Mouse (Mus musculus) bone marrow, adult 2 months (tissue): ENCODE results near the gene Zswim4. TPM values are rescaled to one million over a fixed set of nuclear protein-coding genes. Genes with fewer than 3 reads are reported as not detected.
A peak's percentile ranks its signal among the peaks of the same experiment; 100 is the strongest.

Experiments used
- H3K27ac ChIP-seq: fragments of 200-500 bp; 2 replicates; pipeline ENCODE4 v1.5.1; 2012; ENCODE audit warnings: low read depth, mild to moderate bottlenecking, control low read depth, inconsistent platforms, low read length; ENCODE audit not compliant: control insufficient read depth, poor library complexity, insufficient read depth
- H3K4me1 ChIP-seq: fragments of 200-500 bp; 2 replicates; pipeline ENCODE4 v1.6.1; 2011; ENCODE audit warnings: low read length; ENCODE audit not compliant: control insufficient read depth, insufficient read depth
- H3K4me3 ChIP-seq: fragments of 200-500 bp; replicated peaks from 2 replicates; pipeline ENCODE3; 2011; ENCODE audit warnings: mild to moderate bottlenecking, low read depth, low read length, control low read depth; ENCODE audit not compliant: control insufficient read depth
- CTCF ChIP-seq: fragments of 200-500 bp; IDR thresholded peaks from 2 replicates; pipeline ENCODE4 v1.5.1; 2011; ENCODE audit warnings: low read length, control low read depth; ENCODE audit not compliant: control insufficient read depth, insufficient read depth
- POLR2A ChIP-seq: fragments of 200-500 bp; IDR thresholded peaks from 2 replicates; pipeline ENCODE4 v1.6.1; 2011; ENCODE audit warnings: low read depth, mild to moderate bottlenecking, control low read depth, low read length, borderline replicate concordance; ENCODE audit not compliant: control insufficient read depth
- WGBS: fragments of 180-500 bp; shearing (Covaris S2); methylation state at CpG from one replicate; pipeline ENCODE4 v1.1.7; 2018; 5-methylcytosine and 5-hydroxymethylcytosine counted together
- polyA plus RNA-seq: library from polyadenylated mRNA; stranded (reverse); fragments of >200 nt; gene quantifications from 2 replicates; pipeline ENCODE4 v1.2.4, GENCODE M21; 2011; ENCODE audit warnings: low replicate concordance; ENCODE audit not compliant: missing spikeins, insufficient read depth, insufficient read length

Gene Zswim4
- polyA plus RNA-seq, 1 experiment, result 4.0 TPM

- Histone ChIP-seq H3K4me3 (no peak overlapping the region), H3K4me1 (peaks cover 11% of the 10 kb centered on the region), H3K27ac (no peak overlapping the region; the same call in 1 of the 2 replicates)
- WGBS, result 23% methylated on average over 8 of the region's 8 CpGs
- TF ChIP-seq POLR2A, result no peak
These were observed 36.7 kb downstream of the Zswim4 start for GRCm38 (mm10) chr8:84200126-84200555.

GRCm38 (mm10) chr8:84199348-84200125 lies 37.3 kb downstream of the Zswim4 start:
- H3K4me1 ChIP-seq, result peaks cover 11% of the 10 kb centered on the region
- TF ChIP-seq POLR2A (no peak), CTCF (no peak)

GRCm38 (mm10) chr8:84198871-84199270 lies 38.0 kb downstream of the Zswim4 start:
- TF ChIP-seq CTCF (no peak), POLR2A (no peak)
- WGBS, result 39% methylated on average over 4 of the region's 4 CpGs
- peaks cover 11% of the 10 kb centered on the region for H3K4me1 ChIP-seq
- H3K27ac ChIP-seq, result peak overlapping the region; percentile 64; the same call in 1 of the 2 replicates
- no peak overlapping the region for H3K4me3 ChIP-seq

More at GRCm38 (mm10) chr8:84199348-84200125, 37.3 kb downstream of the Zswim4 start:
- WGBS, result 52% methylated on average over 11 of the region's 11 CpGs
- Histone ChIP-seq H3K27ac (0 out of 2 replicates have a peak overlapping the region, but pooled peaks have one; percentile 2), H3K4me3 (no peak overlapping the region)

- WGBS, result 1% methylated on average over 30 of the region's 30 CpGs
- Histone ChIP-seq H3K4me1 (peaks cover 11% of the 10 kb centered on the region), H3K27ac (peak overlapping the region; percentile 64), H3K4me3 (peak overlapping the region; percentile 47)
- TF ChIP-seq POLR2A, result peak; percentile 17; the same call in 1 of the 2 replicates
- no peak for TF ChIP-seq CTCF
These were observed 38.7 kb downstream of the Zswim4 start for GRCm38 (mm10) chr8:84197922-84198774.

- Histone ChIP-seq H3K27ac (peak overlapping the region; percentile 64), H3K4me1 (peaks cover 6% of the 10 kb centered on the region), H3K4me3 (peak overlapping the region; percentile 47)
- TF ChIP-seq CTCF, result no peak
- peak; percentile 35; the same call in 1 of the 2 replicates for TF ChIP-seq POLR2A
- 4% methylated on average over 43 of the region's 43 CpGs for WGBS
These were observed 39.5 kb downstream of the Zswim4 start for GRCm38 (mm10) chr8:84197141-84197921.

- Histone ChIP-seq H3K27ac (no peak overlapping the region), H3K4me3 (no peak overlapping the region), H3K4me1 (peaks cover 3% of the 10 kb centered on the region; the same call in 1 of the 2 replicates)
- TF ChIP-seq POLR2A (no peak), CTCF (no peak)
- WGBS, result 69% methylated on average over 3 of the region's 3 CpGs
These were observed 42.6 kb downstream of the Zswim4 start for GRCm38 (mm10) chr8:84194224-84194743.

- Histone ChIP-seq H3K4me3 (no peak overlapping the region), H3K27ac (no peak overlapping the region), H3K4me1 (peaks cover 2% of the 10 kb centered on the region; the same call in 1 of the 2 replicates)
- TF ChIP-seq POLR2A, result no peak
- TF ChIP-seq CTCF, result peak; percentile 42
- WGBS, result 76% methylated on average over 5 of the region's 5 CpGs
These were observed 43.3 kb downstream of the Zswim4 start for GRCm38 (mm10) chr8:84193566-84193965.
